Mouse (Mus musculus) layer of hippocampus, adult 8-10 months (tissue): ENCODE results near the gene Med9. TPM values are rescaled to one million over a fixed set of nuclear protein-coding genes. Genes with fewer than 3 reads are reported as not detected.

ENCODE experiments used
- DNase-seq, 2 experiments: peaks; one replicate each; pipeline ENCODE4 v3.0.0; 2022; ENCODE audit warnings: low spot score in 2 of 2
- total RNA-seq, 4 experiments: library from RNA; stranded (reverse); gene quantifications; 2 replicates each; pipeline ENCODE4 v1.2.4; 2022

Gene Med9
- 10 to 100 TPM; 34.2 to 40.1 (median 34.8) TPM for total RNA-seq

GRCm38 (mm10) chr11:59947752-59948400 is at the start of gene Med9:
Gene Med9 (plus strand): TSS chr11:59948206.
- DNase-seq = peak; percentile 94 to 95

GRCm38 (mm10) chr11:59899711-59900685 is 48.0 kb upstream of the Med9 start:
- DNase-seq = no peak

GRCm38 (mm10) chr11:59900995-59901394 is 47.0 kb upstream of the Med9 start:
- no peak for DNase-seq

- no peak for DNase-seq
Measured at GRCm38 (mm10) chr11:59902045-59902726, 45.8 kb upstream of the Med9 start.

- DNase-seq = no peak
Measured at GRCm38 (mm10) chr11:59906521-59907123, 41.4 kb upstream of the Med9 start.

- DNase-seq = no peak
Measured at GRCm38 (mm10) chr11:59908446-59908845, 39.6 kb upstream of the Med9 start.

GRCm38 (mm10) chr11:59910586-59910985 is 37.4 kb upstream of the Med9 start:
- DNase-seq = no peak

GRCm38 (mm10) chr11:59911523-59911922 is 36.5 kb upstream of the Med9 start:
- DNase-seq = no peak

GRCm38 (mm10) chr11:59913702-59914101 is 34.3 kb upstream of the Med9 start:
- DNase-seq = no peak

GRCm38 (mm10) chr11:59918014-59918413 is 30.0 kb upstream of the Med9 start:
- DNase-seq = no peak

- DNase-seq = no peak
Measured at GRCm38 (mm10) chr11:59919401-59919800, 28.6 kb upstream of the Med9 start.

- no peak for DNase-seq
Measured at GRCm38 (mm10) chr11:59920331-59920730, 27.7 kb upstream of the Med9 start.

GRCm38 (mm10) chr11:59921265-59921664 is 26.7 kb upstream of the Med9 start:
- no peak for DNase-seq

- no peak for DNase-seq
Measured at GRCm38 (mm10) chr11:59930031-59930430, 18.0 kb upstream of the Med9 start.

GRCm38 (mm10) chr11:59932560-59933337 is 15.3 kb upstream of the Med9 start:
- no peak for DNase-seq

GRCm38 (mm10) chr11:59933943-59934342 is 14.1 kb upstream of the Med9 start:
- no peak for DNase-seq

GRCm38 (mm10) chr11:59937023-59937422 is 11.0 kb upstream of the Med9 start:
- no peak for DNase-seq

GRCm38 (mm10) chr11:59937615-59938014 is 10.4 kb upstream of the Med9 start:
- no peak for DNase-seq

- no peak for DNase-seq
Measured at GRCm38 (mm10) chr11:59939821-59940220, 8.2 kb upstream of the Med9 start.

GRCm38 (mm10) chr11:59940645-59941044 is 7.4 kb upstream of the Med9 start:
- no peak for DNase-seq

- DNase-seq = no peak
Measured at GRCm38 (mm10) chr11:59941391-59941790, 6.6 kb upstream of the Med9 start.
